Mouse (Mus musculus) kidney, adult 2 months (tissue): Measurements from ENCODE around the gene Rpl19.

ENCODE experiments used
- CTCF ChIP-seq: fragments of 200-500 bp; conservative IDR thresholded peaks from 2 replicates; pipeline ENCODE4 v1.5.1; 2011; ENCODE audit warnings: low read depth, mild to moderate bottlenecking, control low read depth, low read length, moderate library complexity, mixed read lengths; ENCODE audit not compliant: insufficient read depth, insufficient read length
- POLR2A ChIP-seq: fragments of 200-500 bp; IDR thresholded peaks from one replicate; pipeline ENCODE4 v1.6.1; 2011; ENCODE audit warnings: low read depth, low read length, control low read depth

GRCm38 (mm10) chr11:98003171-98003671 is 23.3 kb upstream of the Rpl19 start:
- TF ChIP-seq CTCF (no peak), POLR2A (no peak)
